ENCODE assay signal across 29 mouse cellular contexts in the genomic region with DNA sequence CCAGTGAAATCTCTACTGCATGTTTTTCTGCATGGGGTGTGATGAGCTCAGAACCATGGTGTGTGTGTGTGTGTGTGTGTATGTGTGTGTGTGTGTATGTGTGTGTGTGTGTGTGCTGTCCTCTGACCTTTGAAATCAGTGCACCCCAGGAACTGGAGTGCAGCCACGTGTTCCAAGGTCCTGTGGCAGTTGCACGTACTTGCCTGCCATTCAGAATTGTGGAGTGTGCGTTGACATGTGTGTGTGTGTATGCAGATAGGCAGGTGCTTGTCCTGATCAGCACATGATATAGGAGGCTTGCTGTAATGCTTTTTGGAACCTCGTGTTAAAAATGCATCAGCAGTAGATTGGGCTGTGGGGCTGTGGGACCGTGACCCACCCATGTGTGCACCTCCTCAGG. TPM values are rescaled to one million over a fixed set of nuclear protein-coding genes. Genes with fewer than 3 reads are reported as not detected.
"Had no signal": no experiment of that assay in that cellular context is flagged by ENCODE, and none has a peak within 500 bp of the region (broad histone marks: within the 10 kb centered on the region; RNA-seq: fewer than 3 reads in every experiment).

No protein-coding gene starts in this region.

- H3K36me3 ChIP-seq: kidney, embryonic 15.5 days; liver, embryonic 12.5 days; liver, embryonic 15.5 days; lung, embryonic 15.5 days; midbrain, embryonic 10.5 days; midbrain, embryonic 13.5 days; neural tube, embryonic 13.5 days; stomach, embryonic 15.5 days had no signal

- H3K4me3 ChIP-seq: kidney, embryonic 15.5 days; left cerebral cortex, adult 2 months; liver, embryonic 12.5 days; liver, embryonic 15.5 days; lung, embryonic 15.5 days; megakaryocyte, embryonic 14.5 days; midbrain, embryonic 10.5 days; midbrain, embryonic 13.5 days; myocyte; neural tube, embryonic 13.5 days; stomach, embryonic 15.5 days had no signal

- H3K4me1 ChIP-seq: liver, embryonic 15.5 days; stomach, embryonic 15.5 days had no signal

- DNase-seq: kidney, postnatal 10 days; layer of hippocampus, postnatal 36 days; lung, adult 18-20 months; lung, postnatal 10 days; lung, postnatal 36 days; right cerebral cortex, postnatal 25 days; spleen, adult 18-20 months; thymus, postnatal 25 days had no signal

- H3K9me3 ChIP-seq: kidney, embryonic 15.5 days; liver, embryonic 12.5 days; liver, embryonic 15.5 days; lung, embryonic 15.5 days; midbrain, embryonic 10.5 days; midbrain, embryonic 13.5 days; neural tube, embryonic 13.5 days; stomach, embryonic 15.5 days had no signal

- H3K27ac ChIP-seq: kidney, embryonic 15.5 days; left cerebral cortex, adult 2 months; liver, embryonic 12.5 days; liver, embryonic 15.5 days; lung, embryonic 15.5 days; midbrain, embryonic 10.5 days; midbrain, embryonic 13.5 days; neural tube, embryonic 13.5 days; stomach, embryonic 15.5 days had no signal

- H3K27me3 ChIP-seq: kidney, embryonic 15.5 days; liver, embryonic 12.5 days; liver, embryonic 15.5 days; lung, embryonic 15.5 days; midbrain, embryonic 13.5 days; neural tube, embryonic 13.5 days; stomach, embryonic 15.5 days had no signal

- H3K9ac ChIP-seq: kidney, embryonic 15.5 days; liver, embryonic 12.5 days; liver, embryonic 15.5 days; lung, embryonic 15.5 days; midbrain, embryonic 13.5 days; neural tube, embryonic 13.5 days; stomach, embryonic 15.5 days had no signal

- ATAC-seq: liver, embryonic 12.5 days; midbrain, embryonic 13.5 days; midbrain, embryonic 16.5 days had no signal

- H3K4me2 ChIP-seq: kidney, embryonic 15.5 days; liver, embryonic 12.5 days; liver, embryonic 15.5 days; lung, embryonic 15.5 days; midbrain, embryonic 13.5 days; neural tube, embryonic 13.5 days; stomach, embryonic 15.5 days had no signal

RNA-seq across cellular contexts. Expression of a gene that starts 1.8 kb away (rescaled TPM):
- total RNA-seq: layer of hippocampus, adult 8-10 months; layer of hippocampus, postnatal 36 days; left cerebral cortex, adult 2 months; left cerebral cortex, postnatal 10 days; left cerebral cortex, postnatal 36 days; monocyte, adult 5-6 weeks; neutrophil, adult 5-6 weeks had no signal
- polyA plus RNA-seq: kidney, embryonic 15.5 days; limb, embryonic 11.5 days; limb, embryonic 14.5 days; midbrain, embryonic 10.5 days; midbrain, embryonic 13.5 days; midbrain, embryonic 16.5 days; myocyte; neural tube, embryonic 13.5 days; stomach, embryonic 15.5 days; thymus, postnatal 0 days had no signal

RNA-seq across cellular contexts. Expression of a gene that starts 38.2 kb away (rescaled TPM):
- total RNA-seq: monocyte, adult 5-6 weeks; neutrophil, adult 5-6 weeks had no signal
- polyA plus RNA-seq: limb, embryonic 11.5 days; liver, embryonic 12.5 days; liver, embryonic 15.5 days; midbrain, embryonic 10.5 days; myocyte; neural tube, embryonic 13.5 days; thymus, postnatal 0 days had no signal

RNA-seq across cellular contexts. Expression of a gene that starts 53.8 kb away (rescaled TPM):
- total RNA-seq: layer of hippocampus, adult 8-10 months; layer of hippocampus, postnatal 10 days; layer of hippocampus, postnatal 36 days; left cerebral cortex, adult 2 months; left cerebral cortex, postnatal 10 days; left cerebral cortex, postnatal 36 days; monocyte, adult 5-6 weeks; neutrophil, adult 5-6 weeks had no signal
- polyA plus RNA-seq: kidney, embryonic 15.5 days; limb, embryonic 11.5 days; liver, embryonic 12.5 days; liver, embryonic 15.5 days; midbrain, embryonic 10.5 days; midbrain, embryonic 13.5 days; midbrain, embryonic 16.5 days; myocyte; neural tube, embryonic 13.5 days had no signal
